Mouse (Mus musculus): ENCODE results near the gene Gm9507. TPM values are rescaled to one million over a fixed set of nuclear protein-coding genes. Genes with fewer than 3 reads are reported as not detected.

Gm9507 gene
- polyA plus RNA-seq, 1 experiment from 2014 or later = not detected

Other genes with a start within 250 kb of the Gm9507 start
- gene Pttg1ip, start 230.1 kb downstream of the Gm9507 start, polyA plus RNA-seq (2016; fragmentation: Nextera tagmentation; extraction: Ambion mirVana) = 65.6 and 71.0 TPM in 2 replicates
- gene Sumo3, start 205.7 kb downstream of the Gm9507 start, polyA plus RNA-seq (2016; fragmentation: Nextera tagmentation; extraction: Ambion mirVana) = 419 and 445 TPM in 2 replicates
- gene Gm49325, start 205.6 kb downstream of the Gm9507 start, polyA plus RNA-seq (2016; fragmentation: Nextera tagmentation; extraction: Ambion mirVana) = 1.9 and 8.0 TPM in 2 replicates
- gene Ube2g2, start 189.6 kb downstream of the Gm9507 start, polyA plus RNA-seq (2016; fragmentation: Nextera tagmentation; extraction: Ambion mirVana) = 98.9 and 101 TPM in 2 replicates
- gene Tspear, start 125.3 kb downstream of the Gm9507 start, polyA plus RNA-seq (2016; fragmentation: Nextera tagmentation; extraction: Ambion mirVana) = 0.97 and 1.2 TPM in 2 replicates
- gene Gm19402, start 121.1 kb downstream of the Gm9507 start, polyA plus RNA-seq (2016; fragmentation: Nextera tagmentation; extraction: Ambion mirVana) = not detected in 2 replicates
- not detected in 2 replicates for gene Gm9508, start 114.6 kb downstream of the Gm9507 start, polyA plus RNA-seq (2016; fragmentation: Nextera tagmentation; extraction: Ambion mirVana)
- not detected in 2 replicates for gene Gm10272, start 105.2 kb downstream of the Gm9507 start, polyA plus RNA-seq (2016; fragmentation: Nextera tagmentation; extraction: Ambion mirVana)
- gene Gm10024, start 100.4 kb downstream of the Gm9507 start, polyA plus RNA-seq (2016; fragmentation: Nextera tagmentation; extraction: Ambion mirVana) = not detected in 2 replicates
- gene Gm10142, start 96.0 kb downstream of the Gm9507 start, polyA plus RNA-seq (2016; fragmentation: Nextera tagmentation; extraction: Ambion mirVana) = not detected in 2 replicates
- gene Krtap12-1, start 91.2 kb downstream of the Gm9507 start, polyA plus RNA-seq (2016; fragmentation: Nextera tagmentation; extraction: Ambion mirVana) = not detected in 2 replicates
- gene Gm10100, start 85.4 kb downstream of the Gm9507 start, polyA plus RNA-seq (2016; fragmentation: Nextera tagmentation; extraction: Ambion mirVana) = not detected in 2 replicates
- not detected in 2 replicates for gene Gm18596, start 69.2 kb downstream of the Gm9507 start, polyA plus RNA-seq (2016; fragmentation: Nextera tagmentation; extraction: Ambion mirVana)
- gene Gm9736, start 60.5 kb downstream of the Gm9507 start, polyA plus RNA-seq (2016; fragmentation: Nextera tagmentation; extraction: Ambion mirVana) = not detected in 2 replicates
- not detected in 2 replicates for gene Gm3233, start 52.2 kb downstream of the Gm9507 start, polyA plus RNA-seq (2016; fragmentation: Nextera tagmentation; extraction: Ambion mirVana)
- not detected in 2 replicates for gene Gm3238, start 40.5 kb downstream of the Gm9507 start, polyA plus RNA-seq (2016; fragmentation: Nextera tagmentation; extraction: Ambion mirVana)
- not detected in 2 replicates for gene Gm7138, start 34.9 kb downstream of the Gm9507 start, polyA plus RNA-seq (2016; fragmentation: Nextera tagmentation; extraction: Ambion mirVana)
- gene Gm3250, start 29.3 kb downstream of the Gm9507 start, polyA plus RNA-seq (2016; fragmentation: Nextera tagmentation; extraction: Ambion mirVana) = not detected in 2 replicates
- gene Gm7137, start 23.6 kb downstream of the Gm9507 start, polyA plus RNA-seq (2016; fragmentation: Nextera tagmentation; extraction: Ambion mirVana) = not detected in 2 replicates
- gene Gm9639, start 16.8 kb downstream of the Gm9507 start, polyA plus RNA-seq (2016; fragmentation: Nextera tagmentation; extraction: Ambion mirVana) = not detected in 2 replicates
- gene Gm19668, start 12.7 kb downstream of the Gm9507 start, polyA plus RNA-seq (2016; fragmentation: Nextera tagmentation; extraction: Ambion mirVana) = not detected in 2 replicates
- not detected in 2 replicates for gene Gm2696, start 2.8 kb upstream of the Gm9507 start, polyA plus RNA-seq (2016; fragmentation: Nextera tagmentation; extraction: Ambion mirVana)
- not detected in 2 replicates for gene Krtap10-4, start 15.3 kb upstream of the Gm9507 start, polyA plus RNA-seq (2016; fragmentation: Nextera tagmentation; extraction: Ambion mirVana)
- not detected in 2 replicates for gene Krtap10-10, start 24.1 kb upstream of the Gm9507 start, polyA plus RNA-seq (2016; fragmentation: Nextera tagmentation; extraction: Ambion mirVana)
- not detected in 2 replicates for gene Gm36176, start 35.0 kb upstream of the Gm9507 start, polyA plus RNA-seq (2016; fragmentation: Nextera tagmentation; extraction: Ambion mirVana)
- gene Gm10318, start 41.0 kb upstream of the Gm9507 start, polyA plus RNA-seq (2016; fragmentation: Nextera tagmentation; extraction: Ambion mirVana) = not detected in 2 replicates
- not detected in 2 replicates for gene Gm3285, start 50.1 kb upstream of the Gm9507 start, polyA plus RNA-seq (2016; fragmentation: Nextera tagmentation; extraction: Ambion mirVana)
- 2.2 and 2.3 TPM in 2 replicates for gene Lrrc3, start 90.7 kb upstream of the Gm9507 start, polyA plus RNA-seq (2016; fragmentation: Nextera tagmentation; extraction: Ambion mirVana)
- 0.54 and 0.85 TPM in 2 replicates for gene Trpm2, start 158.7 kb upstream of the Gm9507 start, polyA plus RNA-seq (2016; fragmentation: Nextera tagmentation; extraction: Ambion mirVana)
- 31.0 and 33.7 TPM in 2 replicates for gene 1810043G02Rik, start 166.7 kb upstream of the Gm9507 start, polyA plus RNA-seq (2016; fragmentation: Nextera tagmentation; extraction: Ambion mirVana)
- 234 and 275 TPM in 2 replicates for gene Pfkl, start 198.2 kb upstream of the Gm9507 start, polyA plus RNA-seq (2016; fragmentation: Nextera tagmentation; extraction: Ambion mirVana)
- gene Dnmt3l, start 230.1 kb upstream of the Gm9507 start, polyA plus RNA-seq (2016; fragmentation: Nextera tagmentation; extraction: Ambion mirVana) = 0.34 TPM in 1 of 2 replicates, not detected in the other
- 0.24 and 0.25 TPM in 2 replicates for gene Aire, start 231.8 kb upstream of the Gm9507 start, polyA plus RNA-seq (2016; fragmentation: Nextera tagmentation; extraction: Ambion mirVana)